Mouse (Mus musculus) stomach, postnatal 0 days (tissue): ENCODE results near the gene Vsig2. TPM values are rescaled to one million over a fixed set of nuclear protein-coding genes. Genes with fewer than 3 reads are reported as not detected.
A peak's percentile ranks its signal among the peaks of the same experiment; 100 is the strongest.

Source experiments
- ATAC-seq: fragments of 200-750 bp; cut with Nextera tagmentation; 2 replicates; pipeline ENCODE4 v1.8.0; 2017; ENCODE audit not compliant: low FRiP score, low TSS enrichment
- DNase-seq: peaks from one replicate; pipeline ENCODE4 v3.0.0-alpha.2; 2016; ENCODE audit warnings: low spot score
- H3K27ac ChIP-seq: fragments of 300-500 bp; sonication (generic); replicated peaks from 2 replicates; pipeline ENCODE4 v1.5.1; 2014; ENCODE audit warnings: mild to moderate bottlenecking, control low read depth
- H3K27me3 ChIP-seq: fragments of 300-500 bp; sonication (generic); 2 replicates; pipeline ENCODE4 v1.6.1; 2014; ENCODE audit warnings: low read length; ENCODE audit not compliant: control insufficient read depth, insufficient read depth
- H3K36me3 ChIP-seq: fragments of 300-500 bp; sonication (generic); 2 replicates; pipeline ENCODE4 v1.6.1; 2014; ENCODE audit warnings: low read length, mixed read lengths; ENCODE audit not compliant: control insufficient read depth, insufficient read depth
- H3K4me1 ChIP-seq: fragments of 300-500 bp; sonication (generic); replicated peaks from 2 replicates; pipeline ENCODE4 v1.6.1; 2014; ENCODE audit warnings: antibody characterized with exemption; ENCODE audit not compliant: control insufficient read depth, insufficient read depth
- H3K4me2 ChIP-seq: fragments of 300-500 bp; sonication (generic); replicated peaks from 2 replicates; pipeline ENCODE4 v1.6.1; 2014; ENCODE audit warnings: low read depth, mild to moderate bottlenecking, control low read depth, moderate library complexity
- H3K4me3 ChIP-seq: fragments of 300-500 bp; sonication (generic); 2 replicates; pipeline ENCODE4 v1.5.1; 2014; ENCODE audit warnings: low read depth, low read length, control low read depth
- H3K9ac ChIP-seq: fragments of 300-500 bp; sonication (generic); 2 replicates; pipeline ENCODE4 v1.6.1; 2014; ENCODE audit warnings: mild to moderate bottlenecking, low read length, control low read depth, mixed read lengths
- H3K9me3 ChIP-seq: fragments of 300-500 bp; sonication (generic); 2 replicates; pipeline ENCODE4 v1.6.1; 2016; ENCODE audit warnings: low read length; ENCODE audit not compliant: control insufficient read depth
- CTCF ChIP-seq: IDR thresholded peaks from 2 replicates; pipeline ENCODE4 v1.5.1; 2016; ENCODE audit warnings: antibody characterized with exemption, low read depth, mild to moderate bottlenecking, moderate library complexity
- EP300 ChIP-seq: optimal IDR thresholded peaks from 2 replicates; pipeline ENCODE3; 2016; ENCODE audit warnings: antibody characterized with exemption
- WGBS: fragments of 180-500 bp; shearing (Covaris S2); extraction: QIAGEN DNeasy Blood & Tissue Kit; methylation state at CpG from one replicate; pipeline ENCODE4 v1.1.7; 2014; 5-methylcytosine and 5-hydroxymethylcytosine counted together
- polyA plus RNA-seq: library from polyadenylated mRNA; unstranded; fragments of >200 nt; fragmentation: Nextera tagmentation; extraction: Ambion mirVana; gene quantifications from 2 replicates; pipeline ENCODE4 v1.2.1, GENCODE M21; 2015

Vsig2 gene
- polyA plus RNA-seq, 1 experiment from 2014 or later = 350 TPM

DNA sequence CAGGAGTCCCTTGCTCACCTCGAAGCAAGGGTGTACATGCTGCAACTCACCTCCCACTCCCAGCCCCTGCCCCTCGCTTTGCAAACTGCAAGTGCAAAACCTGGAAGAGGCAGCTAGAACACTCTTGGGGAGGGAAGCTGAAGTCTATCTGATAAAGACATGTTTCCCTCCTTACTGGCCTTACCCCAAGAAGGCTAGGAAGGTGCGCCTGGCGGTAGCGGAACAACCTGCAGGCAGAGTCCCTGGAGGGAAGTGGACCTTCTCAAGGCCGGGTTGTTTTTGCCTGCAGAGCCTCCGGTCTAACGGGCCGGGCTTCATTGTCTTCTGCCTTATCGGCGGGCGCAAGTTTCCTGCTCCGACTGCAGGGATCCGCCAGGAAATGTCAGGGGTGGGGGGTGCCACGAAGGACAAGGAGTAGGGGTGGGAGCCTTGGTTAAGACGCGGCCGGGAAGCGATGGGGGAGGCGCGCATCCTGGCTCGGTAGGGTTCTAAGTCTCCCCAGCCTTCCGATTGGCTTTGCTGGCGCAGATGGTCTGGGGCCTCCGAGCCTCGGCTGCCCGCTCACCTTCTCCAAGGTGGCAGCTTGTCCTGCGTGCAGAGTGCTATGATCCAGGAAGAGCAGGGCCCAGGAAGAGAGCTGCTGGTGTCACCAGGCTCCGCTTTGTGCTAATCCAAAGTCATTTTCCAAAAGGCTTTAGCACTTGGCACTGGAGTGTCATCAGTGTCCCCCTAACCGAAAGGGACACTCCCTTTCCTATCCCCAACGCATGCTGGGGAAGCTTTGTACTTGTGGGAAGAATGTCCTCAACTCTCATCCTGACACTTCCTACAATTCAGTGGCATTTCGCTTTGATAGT, 8.8 kb upstream of the Vsig2 start:
- H3K4me2 ChIP-seq = peak overlapping the region; percentile 58
- H3K27me3 ChIP-seq = no peaks in the 10 kb centered on the region
- WGBS = 6% methylated on average over 32 of the region's 32 CpGs
- peak; percentile 60 for TF ChIP-seq CTCF
- peak; percentile 67 for TF ChIP-seq EP300
- no peaks in the 10 kb centered on the region for H3K36me3 ChIP-seq
- H3K4me3 ChIP-seq = peak overlapping the region; percentile 40
- DNase-seq (peak; percentile 61), ATAC-seq (peak; percentile 49)
- peak overlapping the region; percentile 47 for H3K9ac ChIP-seq
- no peaks in the 10 kb centered on the region for H3K9me3 ChIP-seq
- H3K4me1 ChIP-seq = no peaks in the 10 kb centered on the region
- peak overlapping the region; percentile 77 for H3K27ac ChIP-seq

DNA sequence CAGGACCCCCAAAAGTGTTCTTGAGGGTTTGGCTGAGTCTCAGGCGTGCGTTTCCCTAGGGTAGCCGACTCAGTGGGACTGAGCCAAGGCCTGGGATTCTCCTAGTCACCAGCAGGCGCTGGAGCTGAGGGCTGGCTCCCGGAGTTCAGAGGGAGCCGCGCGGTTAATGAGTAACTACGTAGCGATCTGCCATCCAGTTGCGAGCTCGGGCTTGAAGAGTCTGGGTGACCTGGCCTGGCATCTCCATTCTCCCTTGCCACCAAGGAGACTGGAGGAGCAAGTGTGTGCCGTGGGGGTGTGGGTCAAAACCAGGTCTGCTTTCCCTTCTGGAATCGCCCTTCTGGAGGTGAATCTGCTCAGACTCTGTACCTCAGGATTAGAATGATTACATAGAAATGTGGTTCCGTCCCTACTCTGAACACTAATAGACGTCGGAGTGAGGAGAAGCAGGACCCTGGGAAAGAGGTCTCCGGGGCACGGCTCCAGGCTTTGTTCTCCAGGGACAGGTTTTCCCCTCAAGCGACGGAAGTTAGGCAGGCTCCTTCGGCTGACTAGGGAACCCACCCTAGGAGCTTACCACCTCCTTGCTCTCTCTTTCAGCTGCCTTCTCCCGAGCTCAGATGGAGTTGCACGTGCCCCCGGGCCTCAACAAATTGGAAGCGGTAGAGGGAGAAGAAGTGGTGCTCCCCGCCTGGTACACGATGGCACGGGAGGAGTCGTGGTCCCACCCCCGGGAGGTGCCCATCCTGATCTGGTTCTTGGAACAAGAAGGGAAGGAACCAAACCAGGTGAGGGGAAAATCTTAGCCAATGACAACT, 8.0 kb upstream of the Vsig2 start:
- Histone ChIP-seq H3K36me3 (no peaks in the 10 kb centered on the region), H3K27me3 (no peaks in the 10 kb centered on the region), H3K27ac (peak overlapping the region; percentile 67), H3K4me1 (no peaks in the 10 kb centered on the region), H3K4me3 (peak overlapping the region; percentile 40), H3K4me2 (peak overlapping the region; percentile 58), H3K9ac (peak overlapping the region; percentile 47), H3K9me3 (no peaks in the 10 kb centered on the region)
- TF ChIP-seq CTCF (peak; percentile 72), EP300 (no peak)
- ATAC-seq = peak; percentile 90
- 4% methylated on average over 31 of the region's 31 CpGs for WGBS
- peak; percentile 91 for DNase-seq

DNA sequence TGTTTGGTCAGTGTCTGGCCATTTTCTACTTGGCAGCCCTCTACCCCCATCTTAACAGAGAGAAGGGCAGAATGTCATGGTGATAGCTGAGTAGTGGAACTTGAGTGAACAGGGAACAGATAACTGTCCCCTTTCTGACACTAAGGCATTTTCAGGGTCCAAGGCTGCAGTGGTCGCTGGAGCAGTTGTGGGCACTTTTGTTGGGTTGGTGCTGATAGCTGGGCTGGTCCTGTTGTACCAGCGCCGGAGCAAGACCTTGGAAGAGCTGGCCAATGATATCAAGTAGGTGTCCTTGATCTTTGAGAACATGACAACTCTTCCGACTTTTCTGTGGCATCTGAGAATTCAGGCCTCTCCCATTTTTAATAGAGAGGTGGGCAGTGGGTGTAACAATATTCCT, 2.2 kb upstream of the Vsig2 start:
- ATAC-seq (no peak), DNase-seq (no peak)
- Histone ChIP-seq H3K4me1 (no peaks in the 10 kb centered on the region), H3K9me3 (no peaks in the 10 kb centered on the region), H3K36me3 (no peaks in the 10 kb centered on the region), H3K4me3 (no peak overlapping the region), H3K4me2 (no peak overlapping the region), H3K27ac (no peak overlapping the region), H3K27me3 (no peaks in the 10 kb centered on the region), H3K9ac (no peak overlapping the region)
- WGBS = 82% methylated on average over 4 of the region's 4 CpGs
- no peak for TF ChIP-seq EP300
- no peak for TF ChIP-seq CTCF

DNA sequence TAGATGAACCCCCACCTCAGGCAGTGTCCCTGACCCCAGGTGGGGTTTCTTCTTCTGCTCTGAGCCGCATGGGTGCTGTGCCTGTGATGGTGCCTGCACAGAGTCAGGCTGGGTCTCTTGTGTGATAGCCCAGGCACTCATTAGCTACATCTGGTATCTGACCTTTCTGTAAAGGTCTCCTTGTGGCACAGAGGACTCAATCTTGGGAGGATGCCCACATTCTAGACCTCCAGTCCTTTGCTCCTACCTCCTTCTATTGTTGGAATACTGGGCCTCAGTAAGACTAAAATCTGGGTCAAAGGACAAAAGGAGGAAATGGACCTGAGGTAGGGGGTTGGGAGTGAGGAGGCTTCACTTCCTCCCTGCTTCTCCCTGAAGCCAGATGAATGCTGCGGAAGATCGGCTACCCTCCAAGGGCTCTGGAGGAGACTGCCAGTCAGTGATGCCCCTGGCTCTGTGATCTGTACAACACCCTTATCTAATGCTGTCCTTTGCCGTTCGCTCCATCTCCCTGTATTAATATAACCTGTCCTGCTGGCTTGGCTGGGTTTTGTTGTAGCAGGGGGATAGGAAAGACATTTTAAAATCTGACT, 1.3 kb upstream of the Vsig2 start:
- DNase-seq (no peak), ATAC-seq (no peak)
- H3K4me3 ChIP-seq = no peak overlapping the region
- no peak overlapping the region for H3K4me2 ChIP-seq
- no peaks in the 10 kb centered on the region for H3K4me1 ChIP-seq
- H3K36me3 ChIP-seq = no peaks in the 10 kb centered on the region
- H3K9ac ChIP-seq = no peak overlapping the region
- no peak overlapping the region for H3K27ac ChIP-seq
- no peaks in the 10 kb centered on the region for H3K9me3 ChIP-seq
- WGBS = 74% methylated on average over 5 of the region's 5 CpGs
- H3K27me3 ChIP-seq = no peaks in the 10 kb centered on the region
- TF ChIP-seq CTCF (no peak), EP300 (no peak)

DNA sequence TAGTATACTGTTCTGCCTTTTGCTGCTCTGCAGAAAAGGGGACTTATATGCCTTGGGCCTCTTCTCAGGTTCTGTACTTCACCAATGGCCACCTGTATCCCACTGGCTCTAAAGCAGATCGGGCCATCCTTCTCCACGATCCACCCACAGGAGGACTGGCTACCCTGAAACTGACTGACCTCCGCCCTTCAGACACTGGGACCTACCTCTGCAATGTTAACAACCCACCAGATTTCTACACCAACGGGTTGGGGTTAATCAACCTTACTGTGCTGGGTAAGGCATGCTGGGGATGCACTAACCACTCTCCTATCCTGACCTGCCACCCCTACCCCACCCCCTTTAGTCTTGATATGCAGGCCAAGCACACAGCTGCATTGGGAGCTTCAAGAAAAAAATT, 1.2 kb downstream of the Vsig2 start:
- Histone ChIP-seq H3K4me2 (peak overlapping the region; percentile 46), H3K9me3 (no peaks in the 10 kb centered on the region), H3K4me1 (0 out of 2 replicates have a peak, but pooled peaks cover 2% of the 10 kb centered on the region), H3K4me3 (peak overlapping the region; percentile 39; the same call in 1 of the 2 replicates), H3K36me3 (no peaks in the 10 kb centered on the region), H3K27me3 (no peaks in the 10 kb centered on the region), H3K27ac (peak overlapping the region; percentile 84; the same call in 1 of the 2 replicates), H3K9ac (peak overlapping the region; percentile 54)
- DNase-seq = no peak
- no peak for ATAC-seq
- no peak for TF ChIP-seq CTCF
- no peak for TF ChIP-seq EP300
- 80% methylated on average over 4 of the region's 4 CpGs for WGBS
